Mouse (Mus musculus) regulatory T cell (primary cell): ENCODE data around the gene Ubn2.
"Not testable (repeated sequence)": the region's sequence is repeated elsewhere in the genome, so short reads cannot be mapped to it uniquely, and the experiment has no call there.

Experiments used
- in situ Hi-C: fragments of 300-600 bp; cut with MboI, MseI; formaldehyde crosslinking; loops from one replicate; pipeline ENCODE4 v1.15.1; 2025; ENCODE audit warnings: high pct_unique_total_duplicates

Gene Ubn2

GRCm38 (mm10) chr6:38533428-38534405 lies 100.0 kb downstream of the Ubn2 start, which contains the start of gene Fmc1:
Gene Fmc1 (plus strand): TSS chr6:38533502.
- in situ Hi-C loops = loop anchor here (10.0 kb wide), 1 partner anchor 669 kb away; no protein-coding TSS in a partner anchor

- in situ Hi-C loops = loop anchor here (10.0 kb wide), 1 partner anchor 670 kb away; no protein-coding TSS in a partner anchor
These were observed 101.1 kb downstream of the Ubn2 start for GRCm38 (mm10) chr6:38534640-38535365.

- in situ Hi-C loops = loop anchor here (10.0 kb wide), 1 partner anchor 671 kb away; no protein-coding TSS in a partner anchor
These were observed 101.6 kb downstream of the Ubn2 start for GRCm38 (mm10) chr6:38535366-38535690.

- in situ Hi-C loops = loop anchor here (10.0 kb wide), 1 partner anchor 671 kb away; no protein-coding TSS in a partner anchor
These were observed 102.0 kb downstream of the Ubn2 start for GRCm38 (mm10) chr6:38535788-38536187.

- in situ Hi-C loops = not testable (repeated sequence)
These were observed 110.4 kb downstream of the Ubn2 start for GRCm38 (mm10) chr6:38544141-38544540.

GRCm38 (mm10) chr6:38547005-38547404 lies 113.3 kb downstream of the Ubn2 start:
- in situ Hi-C loops = not testable (repeated sequence)

GRCm38 (mm10) chr6:38547707-38548106 lies 114.0 kb downstream of the Ubn2 start:
- in situ Hi-C loops = no loop called here

- in situ Hi-C loops = not testable (repeated sequence)
These were observed 114.8 kb downstream of the Ubn2 start for GRCm38 (mm10) chr6:38548595-38548994.

- in situ Hi-C loops = not testable (repeated sequence)
These were observed 116.1 kb downstream of the Ubn2 start for GRCm38 (mm10) chr6:38549840-38550239.

- in situ Hi-C loops = no loop called here
These were observed 116.7 kb downstream of the Ubn2 start for GRCm38 (mm10) chr6:38550250-38551061.

GRCm38 (mm10) chr6:38551062-38551988 lies 117.6 kb downstream of the Ubn2 start, which contains the start of gene Luc7l2:
Gene Luc7l2 (plus strand): TSS chr6:38551334.
- in situ Hi-C loops = no loop called here

GRCm38 (mm10) chr6:38551989-38552635 lies 118.4 kb downstream of the Ubn2 start:
- in situ Hi-C loops = no loop called here

- in situ Hi-C loops = no loop called here
These were observed 118.9 kb downstream of the Ubn2 start for GRCm38 (mm10) chr6:38552636-38553000.
